Mouse (Mus musculus) monocyte, adult 5-6 weeks (primary cell): ENCODE results near the gene Camkmt. TPM values are rescaled to one million over a fixed set of nuclear protein-coding genes. Genes with fewer than 3 reads are reported as not detected.

Experiments used
- ATAC-seq: fragments of 153-309, 156-312 bp; replicated peaks from 2 replicates; pipeline ENCODE4 v1.8.0; 2017; ENCODE audit warnings: mild to moderate bottlenecking; ENCODE audit not compliant: low TSS enrichment, insufficient number of reproducible peaks, severe bottlenecking, poor library complexity, low FRiP score
- total RNA-seq: library from RNA; stranded (forward); fragments of 200-1000, 200-491, 200-594 nt; gene quantifications from 3 replicates; pipeline ENCODE4 v1.2.3, GENCODE M21; 2017

Camkmt gene
- total RNA-seq, 1 experiment from 2014 or later: 1.9 TPM

GRCm38 (mm10) chr17:85087591-85087990 lies 2.8 kb upstream of the Camkmt start:
- no peak for ATAC-seq

- ATAC-seq: no peak
Observed at GRCm38 (mm10) chr17:85088401-85088800, 2.0 kb upstream of the Camkmt start.

GRCm38 (mm10) chr17:85089011-85089410 lies 1.3 kb upstream of the Camkmt start:
- no peak for ATAC-seq

- no peak for ATAC-seq
Observed at GRCm38 (mm10) chr17:85089621-85090020, 731 bp upstream of the Camkmt start.

- ATAC-seq: no peak
Observed at GRCm38 (mm10) chr17:85091762-85092161, 1.4 kb downstream of the Camkmt start.

- ATAC-seq: no peak
Observed at GRCm38 (mm10) chr17:85096396-85096795, 6.0 kb downstream of the Camkmt start.

GRCm38 (mm10) chr17:85098677-85099323 lies 8.4 kb downstream of the Camkmt start:
- no peak for ATAC-seq

GRCm38 (mm10) chr17:85100232-85100631 lies 9.9 kb downstream of the Camkmt start:
- ATAC-seq: no peak

- ATAC-seq: no peak
Observed at GRCm38 (mm10) chr17:85101751-85102150, 11.4 kb downstream of the Camkmt start.

GRCm38 (mm10) chr17:85103310-85103709 lies 13.0 kb downstream of the Camkmt start:
- ATAC-seq: no peak

- no peak for ATAC-seq
Observed at GRCm38 (mm10) chr17:85110640-85111039, 20.3 kb downstream of the Camkmt start.

GRCm38 (mm10) chr17:85113441-85113840 lies 23.1 kb downstream of the Camkmt start:
- ATAC-seq: no peak

GRCm38 (mm10) chr17:85116643-85117042 lies 26.3 kb downstream of the Camkmt start:
- ATAC-seq: no peak

- no peak for ATAC-seq
Observed at GRCm38 (mm10) chr17:85138393-85138792, 48.0 kb downstream of the Camkmt start.

- no peak for ATAC-seq
Observed at GRCm38 (mm10) chr17:85141621-85142020, 51.3 kb downstream of the Camkmt start.

- ATAC-seq: no peak
Observed at GRCm38 (mm10) chr17:85142495-85143111, 52.3 kb downstream of the Camkmt start.

GRCm38 (mm10) chr17:85144141-85144540 lies 53.8 kb downstream of the Camkmt start:
- no peak for ATAC-seq

GRCm38 (mm10) chr17:85148348-85148747 lies 58.0 kb downstream of the Camkmt start:
- no peak for ATAC-seq

GRCm38 (mm10) chr17:85149211-85149738 lies 58.9 kb downstream of the Camkmt start:
- no peak for ATAC-seq

- ATAC-seq: no peak
Observed at GRCm38 (mm10) chr17:85151264-85151663, 60.9 kb downstream of the Camkmt start.
